8 mouse cellular contexts compared by ENCODE assay signal in genomic region chr12:86872335-86873040, GRCm38 (mm10). TPM values are rescaled to one million over a fixed set of nuclear protein-coding genes. Genes with fewer than 3 reads are reported as not detected.
DNase-seq lines count a peak whose midpoint lies in the region; ATAC-seq and TF ChIP-seq lines count a peak whose summit lies in the region.

No protein-coding gene starts in this region.

- H3K27ac ChIP-seq in liver, embryonic 16.5 days (ENCODE audit: low read length) = no peak overlapping the region
- no peak overlapping the region; the same call in 1 of the 2 replicates for H3K27ac ChIP-seq in liver, postnatal 0 days (ENCODE audit: low read depth)
- peak overlapping the region; percentile 67 for H3K27ac ChIP-seq in embryonic facial prominence, embryonic 10.5 days (replicated peaks)
- H3K27ac ChIP-seq in kidney, adult 2 months (ENCODE audit: insufficient read depth, low read depth, low read length) = peak overlapping the region; percentile 98

- TF ChIP-seq EP300 in liver, postnatal 0 days (IDR thresholded peaks at IDR 0.05; ENCODE audit: low read depth) = no peak

- intact Hi-C loops in left cerebral cortex, postnatal 25 days (cut with DNase I) = no loop called here
- intact Hi-C loops in left cerebral cortex, postnatal 14 days (cut with DNase I) = no loop called here

- no peaks in the 10 kb centered on the region for H3K27me3 ChIP-seq in liver, embryonic 16.5 days (ENCODE audit: control insufficient read depth, insufficient read depth, low read depth, low read length)
- H3K27me3 ChIP-seq in liver, postnatal 0 days (ENCODE audit: insufficient read depth, low read length) = no peaks in the 10 kb centered on the region
- H3K27me3 ChIP-seq in embryonic facial prominence, embryonic 10.5 days (replicated peaks; ENCODE audit: low read depth, poor library complexity, severe bottlenecking) = no peaks in the 10 kb centered on the region
- H3K27me3 ChIP-seq in kidney, adult 2 months (replicated peaks; ENCODE audit: control insufficient read depth, insufficient read depth, low read length) = no peaks in the 10 kb centered on the region
- H3K27me3 ChIP-seq in myocyte (ENCODE audit: control insufficient read depth, insufficient read depth, insufficient read length) = no peaks in the 10 kb centered on the region

- 0 out of 2 replicates have a peak, but pooled peaks have one; percentile 9 for ATAC-seq in liver, embryonic 16.5 days (ENCODE audit: low read depth)
- ATAC-seq in liver, postnatal 0 days = no peak

- no peak for TF ChIP-seq POLR2A in kidney, adult 2 months (IDR thresholded peaks at IDR 0.05; ENCODE audit: low read depth, low read length)
- TF ChIP-seq POLR2A in myocyte (IDR thresholded peaks at IDR 0.05; ENCODE audit: insufficient read length, low read depth) = peak; percentile 53

- H3K4me3 ChIP-seq in liver, embryonic 16.5 days (ENCODE audit: low read depth, low read length) = no peak overlapping the region
- H3K4me3 ChIP-seq in liver, postnatal 0 days (ENCODE audit: low read depth, low read length) = no peak overlapping the region
- no peak overlapping the region for H3K4me3 ChIP-seq in embryonic facial prominence, embryonic 10.5 days
- no peak overlapping the region for H3K4me3 ChIP-seq in kidney, adult 2 months (ENCODE audit: insufficient read depth, low read depth, low read length)
- H3K4me3 ChIP-seq in myocyte = no peak overlapping the region

- no peaks in the 10 kb centered on the region for H3K36me3 ChIP-seq in liver, embryonic 16.5 days (ENCODE audit: control insufficient read depth, insufficient read depth)
- H3K36me3 ChIP-seq in liver, postnatal 0 days (replicated peaks; ENCODE audit: insufficient read depth, low read length) = no peaks in the 10 kb centered on the region
- no peaks in the 10 kb centered on the region for H3K36me3 ChIP-seq in embryonic facial prominence, embryonic 10.5 days (replicated peaks)
- H3K36me3 ChIP-seq in kidney, adult 2 months (ENCODE audit: control insufficient read depth, insufficient read depth, low read length) = no peaks in the 10 kb centered on the region
- H3K36me3 ChIP-seq in myocyte (ENCODE audit: control insufficient read depth, insufficient read depth) = no peaks in the 10 kb centered on the region

- 57% methylated on average over 9 of the region's 9 CpGs for WGBS in liver, embryonic 16.5 days (ENCODE audit: insufficient replicate concordance)
- WGBS in liver, postnatal 0 days (ENCODE audit: insufficient replicate concordance) = 77% methylated on average over 9 of the region's 9 CpGs
- WGBS in embryonic facial prominence, embryonic 10.5 days = 67% methylated on average over 9 of the region's 9 CpGs
- 24% methylated on average over 9 of the region's 9 CpGs for WGBS in kidney, adult 2 months

- H3K4me2 ChIP-seq in liver, embryonic 16.5 days (ENCODE audit: low read depth, low read length) = no peak overlapping the region
- H3K4me2 ChIP-seq in liver, postnatal 0 days (ENCODE audit: low read depth, low read length) = no peak overlapping the region
- H3K4me2 ChIP-seq in myocyte (ENCODE audit: low read depth) = peak overlapping the region; percentile 39

- H3K79me2 ChIP-seq in myocyte (ENCODE audit: control insufficient read depth, insufficient read depth) = no peaks in the 10 kb centered on the region

- H3K9me3 ChIP-seq in liver, embryonic 16.5 days (replicated peaks; ENCODE audit: control insufficient read depth, low read length) = no peaks in the 10 kb centered on the region
- no peaks in the 10 kb centered on the region for H3K9me3 ChIP-seq in liver, postnatal 0 days (ENCODE audit: low read length)
- H3K9me3 ChIP-seq in embryonic facial prominence, embryonic 10.5 days = 0 out of 2 replicates have a peak, but pooled peaks cover 2% of the 10 kb centered on the region

- H3K9ac ChIP-seq in liver, embryonic 16.5 days (ENCODE audit: low read depth, low read length) = no peak overlapping the region
- H3K9ac ChIP-seq in liver, postnatal 0 days (replicated peaks) = no peak overlapping the region

- no peaks in the 10 kb centered on the region for H3K4me1 ChIP-seq in liver, embryonic 16.5 days (ENCODE audit: control insufficient read depth, low read depth, low read length)
- no peaks in the 10 kb centered on the region for H3K4me1 ChIP-seq in liver, postnatal 0 days (ENCODE audit: insufficient read depth)
- peaks cover 25% of the 10 kb centered on the region for H3K4me1 ChIP-seq in embryonic facial prominence, embryonic 10.5 days
- peaks cover 17% of the 10 kb centered on the region for H3K4me1 ChIP-seq in kidney, adult 2 months (ENCODE audit: control insufficient read depth, insufficient read depth, low read length)

- no peak overlapping the region for H3ac ChIP-seq in myocyte (ENCODE audit: control insufficient read depth, insufficient read length)

- DNase-seq in liver, postnatal 0 days = no peak
- DNase-seq in embryonic facial prominence, embryonic 10.5 days (ENCODE audit: low spot score) = no peak
- DNase-seq in kidney, adult 2 months = peak; percentile 98
- DNase-seq in left cerebral cortex, postnatal 25 days (ENCODE audit: low spot score in 2 of 2) = no peak
- DNase-seq in left cerebral cortex, postnatal 14 days (ENCODE audit: low spot score in 2 of 2) = no peak
- DNase-seq in thymus, postnatal 25 days = no peak

- TF ChIP-seq CTCF in liver, postnatal 0 days (IDR thresholded peaks at IDR 0.05; ENCODE audit: low read depth) = no peak
- TF ChIP-seq CTCF in kidney, adult 2 months (conservative IDR thresholded peaks at IDR 0.05; ENCODE audit: insufficient read depth, insufficient read length, low read depth, low read length) = no peak

TF ChIP-seq in myocyte, 11 proteins besides CTCF, POLR2A, EP300 and RAD21:
- TF ChIP-seq REST (IDR thresholded peaks at IDR 0.05; ENCODE audit: insufficient read depth, insufficient read length) (no peak), SRF (IDR thresholded peaks at IDR 0.05; ENCODE audit: control insufficient read depth, insufficient read length, low read depth) (no peak), POLR2AphosphoS2 (IDR thresholded peaks at IDR 0.05; ENCODE audit: insufficient read length, low read depth) (no peak), USF1 (IDR thresholded peaks at IDR 0.05; ENCODE audit: low read depth) (peak; percentile 83), MYOG (IDR thresholded peaks at IDR 0.05; ENCODE audit: control insufficient read depth in 1 of 3, insufficient read depth in 1 of 3, insufficient read length in 2 of 3, low read depth in 2 of 3) (peak in 2 of 3 experiments; percentile 64 to 85), E2F4 (IDR thresholded peaks at IDR 0.05; ENCODE audit: insufficient read depth) (no peak), MAX (IDR thresholded peaks at IDR 0.05; ENCODE audit: low read depth) (no peak), TCF3 (IDR thresholded peaks at IDR 0.05; ENCODE audit: insufficient read length, low read depth) (no peak), CEBPB (IDR thresholded peaks at IDR 0.05; ENCODE audit: insufficient read depth, poor library complexity, severe bottlenecking) (no peak), TCF12 (IDR thresholded peaks at IDR 0.05; ENCODE audit: insufficient read depth, poor library complexity, severe bottlenecking) (no peak), MYOD1 (IDR thresholded peaks at IDR 0.05; ENCODE audit: control insufficient read depth in 1 of 3, insufficient read length in 2 of 3, low read depth in 2 of 3) (peak in 2 of 3 experiments; percentile 6 to 76)

RNA-seq across cellular contexts. Expression of gene Irf2bpl, which starts 12.1 kb away (rescaled TPM):
- 1.8 and 2.3 TPM in 2 replicates for polyA plus RNA-seq in liver, embryonic 16.5 days (2015; fragmentation: Nextera tagmentation; extraction: Ambion mirVana)
- 5.0 and 5.3 TPM in 2 replicates for polyA plus RNA-seq in liver, postnatal 0 days (2015; fragmentation: Nextera tagmentation; extraction: Ambion mirVana)
- 13.5 and 17.3 TPM in 2 replicates for polyA plus RNA-seq in embryonic facial prominence, embryonic 10.5 days (2016; fragmentation: Nextera tagmentation; extraction: Ambion mirVana)
- polyA plus RNA-seq in kidney, adult 2 months (2012; rRNA removed) = 22.0 and 27.8 TPM in 2 replicates
- polyA plus RNA-seq in myocyte (2012; fragmentation: generic; extraction: Trizol) = 59.1 TPM
- total RNA-seq in left cerebral cortex, postnatal 25 days (2021) = 10 to 100 TPM; 61.9 to 78.7 TPM
- total RNA-seq in left cerebral cortex, postnatal 14 days (2021) = 10 to 100 TPM; 74.0 to 78.2 TPM

Comparison
In these comparisons a context has a peak if more than half of its experiments do, and no peak if none do; other contexts are left out.
1. H3K27ac ChIP-seq: peak in embryonic facial prominence, embryonic 10.5 days (single experiment) and kidney, adult 2 months (single experiment); none in liver, embryonic 16.5 days (single experiment) and liver, postnatal 0 days (single experiment).